Mouse (Mus musculus) gastrocnemius, postnatal 10 days (tissue): ENCODE results near the gene Krit1. TPM values are rescaled to one million over a fixed set of nuclear protein-coding genes. Genes with fewer than 3 reads are reported as not detected.
"Not testable (repeated sequence)": the region's sequence is repeated elsewhere in the genome, so short reads cannot be mapped to it uniquely, and the experiment has no call there.

Experiments
- DNase-seq: peaks from one replicate; pipeline ENCODE4 v3.0.0; 2021; ENCODE audit warnings: mixed read lengths
- total RNA-seq, 2 experiments: library from RNA; stranded (reverse); gene quantifications; 2 replicates each; pipeline ENCODE4 v1.2.3; 2021

Krit1 gene
- total RNA-seq, 2 experiments from 2014 or later, result 16.4 to 23.7 TPM

- not testable (repeated sequence) for DNase-seq
Measured at GRCm38 (mm10) chr5:3886862-3887261, 83.9 kb downstream of the Krit1 start.

- DNase-seq, result no peak
Measured at GRCm38 (mm10) chr5:3889201-3889600, 86.2 kb downstream of the Krit1 start.

- DNase-seq, result not testable (repeated sequence)
Measured at GRCm38 (mm10) chr5:3893459-3894293, 90.7 kb downstream of the Krit1 start, which contains the start of gene Mterf1a. Mterf1a (minus strand) TSS chr5:3893933.

GRCm38 (mm10) chr5:3894294-3894619, 91.3 kb downstream of the Krit1 start:
- DNase-seq, result not testable (repeated sequence)

Other genes starting within 250 kb of the Krit1 start
- 1 to 10 TPM; 4.6 to 8.2 TPM for gene 1700109H08Rik, start 231.6 kb upstream of the Krit1 start, total RNA-seq
- gene Pex1, start 207.1 kb upstream of the Krit1 start, total RNA-seq, result 1 to 10 TPM; 8.1 to 9.6 TPM
- 1 to 10 TPM; 4.5 to 7.3 TPM for gene Rbm48, start 206.6 kb upstream of the Krit1 start, total RNA-seq
- gene Tmbim7, start 152.0 kb upstream of the Krit1 start, total RNA-seq, result not detected
- gene Gatad1, start 146.0 kb upstream of the Krit1 start, total RNA-seq, result 10 to 100 TPM; 81.1 to 81.8 TPM
- 10 to 100 TPM; 24.9 to 29.5 TPM for gene Ankib1, start 259 bp upstream of the Krit1 start, total RNA-seq
- gene Lrrd1, start 42.0 kb downstream of the Krit1 start, total RNA-seq, result not detected
- 1 to 10 TPM; 2.9 to 3.1 TPM for gene Mterf1a, start 90.7 kb downstream of the Krit1 start, total RNA-seq
- gene Akap9, start 124.9 kb downstream of the Krit1 start, total RNA-seq, result 10 to 100 TPM; 48.7 to 69.2 TPM